Mouse (Mus musculus): ENCODE data around the gene Coq9.

DNA sequence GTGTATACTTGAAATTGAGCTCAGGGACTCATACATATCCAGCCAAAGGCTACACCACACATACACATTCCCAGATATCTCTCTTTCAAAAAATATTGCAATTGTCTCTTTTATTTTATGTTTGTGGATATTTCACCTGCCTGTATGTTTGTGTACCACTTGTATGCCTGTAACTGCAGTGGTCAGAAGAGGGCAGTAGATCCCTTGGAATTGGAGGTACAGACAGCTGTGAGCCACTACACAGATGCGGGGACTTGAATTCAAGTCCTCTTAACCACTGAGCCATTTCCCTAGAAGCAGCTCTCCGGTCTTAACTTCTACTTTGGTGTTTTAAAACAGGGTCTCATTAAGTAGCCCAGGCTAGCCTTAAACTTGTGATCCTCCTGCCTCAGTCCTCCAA, 43.3 kb upstream of the Coq9 start:
- TF ChIP-seq GATA1 (IDR thresholded peaks at IDR 0.05; ENCODE audit: low read depth, low read length) (no peak), EP300 (IDR thresholded peaks at IDR 0.05; ENCODE audit: low read depth in 1 of 2, low read length in 2 of 2) (no peak)

Data from MEL (cell line).